Mouse (Mus musculus) hindbrain, embryonic 11.5 days (tissue): ENCODE results near the gene Tom1. TPM values are rescaled to one million over a fixed set of nuclear protein-coding genes. Genes with fewer than 3 reads are reported as not detected.

ENCODE experiments used
- ATAC-seq: fragments of 200-750 bp; cut with Nextera tagmentation; 2 replicates; pipeline ENCODE4 v1.8.0; 2017; ENCODE audit warnings: mild to moderate bottlenecking, moderate TSS enrichment, moderate library complexity; ENCODE audit not compliant: low FRiP score
- DNase-seq: peaks from one replicate; pipeline ENCODE4 v3.0.0-alpha.2; 2015; ENCODE audit warnings: low spot score
- H3K27ac ChIP-seq: fragments of 300-500 bp; sonication (generic); 2 replicates; pipeline ENCODE4 v1.5.1; 2014; ENCODE audit warnings: mild to moderate bottlenecking, low read depth, low read length
- H3K27me3 ChIP-seq: fragments of 300-500 bp; sonication (generic); 2 replicates; pipeline ENCODE4 v1.6.1; 2014; ENCODE audit warnings: mild to moderate bottlenecking, low read length, moderate library complexity, mixed read lengths; ENCODE audit not compliant: control insufficient read depth, insufficient read depth
- H3K36me3 ChIP-seq: fragments of 300-500 bp; sonication (generic); 2 replicates; pipeline ENCODE4 v1.6.1; 2014; ENCODE audit warnings: mild to moderate bottlenecking, low read length, moderate library complexity, mixed read lengths; ENCODE audit not compliant: control insufficient read depth, insufficient read depth
- H3K4me1 ChIP-seq: fragments of 300-500 bp; sonication (generic); replicated peaks from 2 replicates; pipeline ENCODE4 v1.6.1; 2014; ENCODE audit warnings: low read length, mixed read lengths; ENCODE audit not compliant: control insufficient read depth, insufficient read depth
- H3K4me2 ChIP-seq: fragments of 300-500 bp; sonication (generic); replicated peaks from 2 replicates; pipeline ENCODE4 v1.6.1; 2014; ENCODE audit warnings: mild to moderate bottlenecking, low read depth, low read length
- H3K4me3 ChIP-seq: fragments of 300-500 bp; sonication (generic); 2 replicates; pipeline ENCODE4 v1.5.1; 2014; ENCODE audit warnings: low read depth, low read length
- H3K9ac ChIP-seq: fragments of 300-500 bp; sonication (generic); 2 replicates; pipeline ENCODE4 v1.6.1; 2014; ENCODE audit warnings: low read depth, low read length
- H3K9me3 ChIP-seq: fragments of 300-500 bp; sonication (generic); 2 replicates; pipeline ENCODE4 v1.6.1; 2016; ENCODE audit warnings: low read length; ENCODE audit not compliant: control insufficient read depth
- WGBS: fragments of 180-500 bp; shearing (Covaris S2); extraction: QIAGEN DNeasy Blood & Tissue Kit; methylation state at CpG from one replicate; pipeline ENCODE4 v1.1.7; 2014; 5-methylcytosine and 5-hydroxymethylcytosine counted together
- polyA plus RNA-seq: library from polyadenylated mRNA; unstranded; fragments of >200 nt; fragmentation: Nextera tagmentation; extraction: Ambion mirVana; gene quantifications from 2 replicates; pipeline ENCODE4 v1.2.1, GENCODE M21; 2014

Gene Tom1
- polyA plus RNA-seq, 1 experiment from 2014 or later, result 25.2 TPM

- Histone ChIP-seq H3K4me3 (peak within 1 kb of the TSS; percentile 69), H3K4me1 (0 out of 2 replicates have a peak, but pooled peaks cover 2% of the 10 kb centered on the region), H3K36me3 (peaks cover 4% of the 10 kb centered on the region; the same call in 1 of the 2 replicates), H3K27me3 (no peaks in the 10 kb centered on the region), H3K9me3 (no peaks in the 10 kb centered on the region), H3K9ac (peak within 1 kb of the TSS; percentile 80), H3K27ac (peak within 1 kb of the TSS; percentile 82), H3K4me2 (peak within 1 kb of the TSS; percentile 70)
- DNase-seq (peak; percentile 100), ATAC-seq (peak; percentile 98)
- under 1% methylated on average over 59 of the region's 59 CpGs for WGBS
Observed at GRCm38 (mm10) chr8:75109236-75109967, 75.9 kb downstream of the Tom1 start, which contains the start of gene Mcm5. Mcm5 (plus strand) TSS chr8:75109569.

GRCm38 (mm10) chr8:75110093-75110492, 76.6 kb downstream of the Tom1 start:
- H3K4me2 ChIP-seq, result peak overlapping the region; percentile 44
- no peaks in the 10 kb centered on the region for H3K27me3 ChIP-seq
- peaks cover 5% of the 10 kb centered on the region; the same call in 1 of the 2 replicates for H3K36me3 ChIP-seq
- no peak overlapping the region for H3K27ac ChIP-seq
- WGBS, result 19% methylated on average over 13 of the region's 13 CpGs
- DNase-seq (no peak), ATAC-seq (no peak)
- peak overlapping the region; percentile 69 for H3K4me3 ChIP-seq
- H3K9ac ChIP-seq, result peak overlapping the region; percentile 68
- no peaks in the 10 kb centered on the region for H3K9me3 ChIP-seq
- 0 out of 2 replicates have a peak, but pooled peaks cover 2% of the 10 kb centered on the region for H3K4me1 ChIP-seq

GRCm38 (mm10) chr8:75118505-75118904, 85.0 kb downstream of the Tom1 start:
- peaks cover 11% of the 10 kb centered on the region; the same call in 1 of the 2 replicates for H3K36me3 ChIP-seq
- H3K4me1 ChIP-seq, result no peaks in the 10 kb centered on the region
- no peak for DNase-seq
- H3K4me2 ChIP-seq, result no peak overlapping the region
- no peak for ATAC-seq
- H3K27ac ChIP-seq, result no peak overlapping the region
- no peak overlapping the region for H3K9ac ChIP-seq
- WGBS, result 100% methylated on average over 1 of the region's 1 CpGs
- no peaks in the 10 kb centered on the region for H3K27me3 ChIP-seq
- no peaks in the 10 kb centered on the region for H3K9me3 ChIP-seq
- H3K4me3 ChIP-seq, result no peak overlapping the region

GRCm38 (mm10) chr8:75119287-75119686, 85.8 kb downstream of the Tom1 start:
- ATAC-seq (no peak), DNase-seq (no peak)
- 97% methylated on average over 2 of the region's 2 CpGs for WGBS
- no peaks in the 10 kb centered on the region for H3K27me3 ChIP-seq
- H3K9ac ChIP-seq, result no peak overlapping the region
- H3K27ac ChIP-seq, result no peak overlapping the region
- H3K9me3 ChIP-seq, result no peaks in the 10 kb centered on the region
- peaks cover 11% of the 10 kb centered on the region; the same call in 1 of the 2 replicates for H3K36me3 ChIP-seq
- no peak overlapping the region for H3K4me2 ChIP-seq
- no peak overlapping the region for H3K4me3 ChIP-seq
- H3K4me1 ChIP-seq, result no peaks in the 10 kb centered on the region

Other genes starting within 250 kb of the Tom1 start
- gene Isx, start 160.5 kb upstream of the Tom1 start, polyA plus RNA-seq, result not detected in 2 replicates
- gene Hmgxb4, start 40.3 kb upstream of the Tom1 start, polyA plus RNA-seq, result 42.7 and 56.1 TPM in 2 replicates
- gene Hmox1, start 59.9 kb downstream of the Tom1 start, polyA plus RNA-seq, result 9.2 and 15.1 TPM in 2 replicates
- 133 and 155 TPM in 2 replicates for gene Mcm5, start 75.9 kb downstream of the Tom1 start, polyA plus RNA-seq
- gene Rasd2, start 180.2 kb downstream of the Tom1 start, polyA plus RNA-seq, result 0.19 and 0.32 TPM in 2 replicates